Mouse (Mus musculus) myocyte (in vitro differentiated cells): ENCODE measurements around the gene Pfpl.

Source experiments
- CEBPB ChIP-seq: IDR thresholded peaks from 2 replicates; pipeline ENCODE4 v1.6.1; 2011; ENCODE audit warnings: mild to moderate bottlenecking, moderate library complexity; ENCODE audit not compliant: poor library complexity, insufficient read depth, severe bottlenecking
- POLR2A ChIP-seq: IDR thresholded peaks from one replicate; pipeline ENCODE4 v1.6.1; 2011; ENCODE audit warnings: low read depth, mild to moderate bottlenecking, control low read depth, moderate library complexity; ENCODE audit not compliant: insufficient read length
- POLR2AphosphoS2 ChIP-seq: IDR thresholded peaks from one replicate; pipeline ENCODE4 v1.6.1; 2011; ENCODE audit warnings: low read depth, control low read depth; ENCODE audit not compliant: insufficient read length
- TCF12 ChIP-seq: IDR thresholded peaks from one replicate; pipeline ENCODE4 v1.6.1; 2011; ENCODE audit warnings: mild to moderate bottlenecking, control low read depth; ENCODE audit not compliant: poor library complexity, insufficient read depth, severe bottlenecking
- TCF3 ChIP-seq: IDR thresholded peaks from one replicate; pipeline ENCODE4 v1.6.1; 2011; ENCODE audit warnings: low read depth, control low read depth; ENCODE audit not compliant: insufficient read length

- TF ChIP-seq POLR2AphosphoS2 (no peak), POLR2A (no peak), TCF3 (no peak), CEBPB (no peak), TCF12 (no peak)
Measured at GRCm38 (mm10) chr19:12464674-12465073, 37.0 kb downstream of the Pfpl start.
